Mouse (Mus musculus) mouse trophoblast stem cell (cell line): ENCODE results near the gene Scgb2a2.
"Not testable (repeated sequence)": the region's sequence is repeated elsewhere in the genome, so short reads cannot be mapped to it uniquely, and the experiment has no call there.

Source experiments
- in situ Hi-C, 2 experiments: fragments of 300-500 bp; cut with MseI, MboI; formaldehyde crosslinking; loops; 2 replicates in 1 of 2; 3 replicates in 1 of 2; pipeline ENCODE4 v1.15.1; 2025

The Scgb2a2 gene

DNA sequence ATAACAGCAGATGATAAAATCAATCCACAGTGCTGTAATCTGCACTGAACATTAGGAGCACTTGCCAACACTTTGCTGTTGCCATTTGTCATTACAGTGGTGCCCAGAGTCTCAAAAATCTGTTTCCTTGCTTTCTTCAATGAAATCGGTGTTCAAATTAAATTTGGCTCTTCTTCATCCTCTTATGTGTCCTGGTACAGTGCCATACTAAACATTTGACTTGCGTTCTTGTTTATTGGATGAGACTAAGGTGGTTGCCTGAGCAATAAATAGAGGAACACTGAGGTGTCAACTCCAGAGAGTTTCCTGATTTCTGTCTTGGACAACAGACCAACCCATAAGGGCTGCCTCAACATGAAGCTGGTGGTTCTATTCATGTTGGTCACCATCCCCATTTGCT lies at the start of gene Scgb2a2:
TSS of gene Scgb2a2 (plus strand) at position 301 of the 400 bp plus-strand sequence.
- in situ Hi-C loops, result loop anchor here in 1 of 2 experiments (25.0 kb wide), 1 partner anchor 610 kb away; no protein-coding TSS in a partner anchor

- in situ Hi-C loops, result loop anchor here in 1 of 2 experiments (25.0 kb wide), 1 partner anchor 599 kb away; no protein-coding TSS in a partner anchor
Observed at GRCm38 (mm10) chr19:9836581-9837340, 10.6 kb upstream of the Scgb2a2 start.

GRCm38 (mm10) chr19:9837341-9837715 lies 10.0 kb upstream of the Scgb2a2 start:
- in situ Hi-C loops, result loop anchor here in 1 of 2 experiments (25.0 kb wide), 1 partner anchor 600 kb away; no protein-coding TSS in a partner anchor

GRCm38 (mm10) chr19:9849368-9850075 lies 2.2 kb downstream of the Scgb2a2 start:
- in situ Hi-C loops, result loop anchor here in 1 of 2 experiments (25.0 kb wide), 1 partner anchor 612 kb away; no protein-coding TSS in a partner anchor

DNA sequence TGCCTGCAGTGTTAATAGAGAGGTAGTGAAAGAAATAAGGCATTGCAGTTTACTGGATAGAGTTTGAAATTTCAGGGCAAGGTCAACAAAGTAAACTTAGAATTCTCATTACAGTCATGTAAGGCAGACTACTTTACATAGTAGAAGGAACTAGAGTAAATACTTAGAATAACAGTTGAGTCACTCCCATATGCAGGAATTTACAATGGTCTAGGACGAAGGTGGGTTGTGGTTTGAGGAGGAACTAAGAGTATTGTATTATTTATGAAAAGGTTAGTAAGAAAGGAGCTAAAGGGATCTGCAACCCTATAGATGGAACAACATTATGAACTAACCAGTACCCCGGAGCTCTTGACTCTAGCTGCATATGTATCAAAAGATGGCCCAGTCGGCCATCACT lies 13.5 kb downstream of the Scgb2a2 start:
- in situ Hi-C loops, result not testable (repeated sequence)

DNA sequence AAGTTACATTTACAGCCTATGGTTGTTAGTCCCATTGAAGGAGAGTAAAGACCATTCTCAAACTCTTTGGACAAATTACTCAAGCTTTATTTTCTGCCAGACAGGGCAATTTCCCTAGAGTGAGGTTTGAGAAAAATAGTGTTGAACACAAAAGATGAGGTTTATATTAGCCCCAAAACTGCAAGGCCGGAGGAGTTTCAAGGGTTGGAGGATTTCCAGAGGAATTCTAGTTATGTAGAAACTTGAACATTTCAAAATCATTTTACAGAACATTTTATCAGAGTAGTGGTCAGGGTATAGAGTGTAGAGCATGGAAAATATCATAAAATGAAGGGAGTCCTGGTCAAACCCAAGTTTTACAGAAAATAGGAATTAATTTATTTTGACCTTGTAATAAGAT lies 17.5 kb downstream of the Scgb2a2 start:
- in situ Hi-C loops, result no loop called here

- in situ Hi-C loops, result no loop called here
Observed at GRCm38 (mm10) chr19:9865466-9865865, 18.1 kb downstream of the Scgb2a2 start.

DNA sequence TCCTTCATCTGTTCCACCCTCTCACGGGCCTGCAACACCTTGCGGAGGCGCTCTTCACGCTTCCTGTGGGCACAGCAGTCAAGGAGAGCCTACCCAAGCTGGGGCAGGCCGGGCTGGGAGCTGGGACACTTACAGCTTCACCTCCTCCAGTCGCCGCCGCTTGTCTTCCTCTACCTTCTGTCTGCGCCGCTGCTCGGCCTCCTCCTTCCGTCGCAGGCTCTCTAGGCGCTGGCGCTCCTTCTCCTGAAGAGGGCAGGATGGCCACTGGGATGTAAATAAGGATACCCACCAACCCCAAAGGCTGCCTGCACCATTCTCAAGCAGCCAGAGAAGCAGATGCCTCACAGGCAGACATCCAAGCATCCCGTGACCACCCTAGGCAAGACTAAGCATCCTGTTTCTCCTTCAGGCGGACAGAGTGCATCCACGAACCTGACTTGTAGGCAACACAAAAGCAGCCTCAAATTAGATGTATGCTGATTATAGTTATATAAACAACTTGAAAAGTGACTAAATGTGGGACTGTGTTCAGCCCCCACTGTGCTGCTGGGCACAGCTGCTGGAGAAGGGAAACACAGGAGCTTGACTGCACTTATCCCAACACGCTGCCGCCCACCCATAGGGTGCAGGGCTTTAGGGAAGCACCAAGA lies 30.9 kb downstream of the Scgb2a2 start:
- in situ Hi-C loops, result no loop called here

DNA sequence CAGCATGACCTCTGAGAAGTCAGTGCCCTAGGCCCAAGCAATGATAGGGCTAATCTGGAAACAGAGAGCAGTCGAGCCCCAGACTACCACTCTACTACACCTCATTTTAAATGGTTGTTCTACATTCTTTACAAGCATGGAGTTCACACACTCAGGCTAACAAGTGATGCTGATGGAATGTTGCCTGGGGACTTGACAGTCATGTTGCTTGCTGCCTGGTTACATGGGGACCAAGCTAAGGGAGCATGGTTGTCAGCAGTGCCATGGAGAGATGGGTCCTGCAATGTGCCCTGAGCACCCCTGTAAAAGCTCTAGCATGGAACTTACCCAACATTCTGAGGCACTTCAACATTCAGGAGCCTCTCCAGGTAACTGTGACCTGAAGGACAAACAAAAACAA lies 39.0 kb downstream of the Scgb2a2 start:
- in situ Hi-C loops, result no loop called here

DNA sequence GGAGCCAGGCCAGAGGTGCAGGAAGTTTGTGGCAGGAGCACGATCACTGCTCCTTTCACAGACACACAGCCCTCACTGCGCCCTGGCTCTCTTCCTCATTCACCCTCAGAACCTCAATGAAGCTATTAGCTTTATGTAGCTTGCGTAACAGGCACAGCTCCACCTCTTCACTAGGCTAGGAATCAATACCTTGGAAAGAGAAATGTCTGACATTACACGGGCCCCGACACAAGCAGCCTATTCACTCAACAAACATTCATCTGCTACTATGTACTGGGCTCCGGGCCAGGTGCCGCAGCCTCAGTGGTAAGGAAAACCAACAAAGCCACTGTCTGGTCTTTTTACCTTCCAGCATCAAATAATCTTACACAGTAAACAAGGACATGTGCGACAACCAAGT lies 39.4 kb downstream of the Scgb2a2 start:
- in situ Hi-C loops, result no loop called here

DNA sequence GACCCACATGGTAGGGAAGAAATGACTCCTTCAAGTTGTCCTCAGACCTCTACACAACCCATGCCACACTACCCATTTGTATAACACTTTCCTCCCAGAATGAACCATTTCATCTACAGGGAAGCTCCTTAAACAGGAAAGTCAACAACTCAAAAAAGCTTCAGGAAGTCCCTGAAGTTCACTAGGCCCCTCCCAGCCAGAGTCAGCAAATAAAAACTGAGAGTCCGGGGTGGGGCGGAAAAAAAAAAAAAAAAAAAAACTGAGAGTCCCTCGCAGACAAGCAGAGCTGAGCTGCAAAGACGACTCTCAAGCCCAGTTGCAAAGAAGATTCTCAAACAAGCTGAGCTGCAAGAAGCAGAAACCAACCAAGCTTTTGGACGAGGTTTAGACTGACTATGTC lies 48.7 kb downstream of the Scgb2a2 start:
- in situ Hi-C loops, result no loop called here

DNA sequence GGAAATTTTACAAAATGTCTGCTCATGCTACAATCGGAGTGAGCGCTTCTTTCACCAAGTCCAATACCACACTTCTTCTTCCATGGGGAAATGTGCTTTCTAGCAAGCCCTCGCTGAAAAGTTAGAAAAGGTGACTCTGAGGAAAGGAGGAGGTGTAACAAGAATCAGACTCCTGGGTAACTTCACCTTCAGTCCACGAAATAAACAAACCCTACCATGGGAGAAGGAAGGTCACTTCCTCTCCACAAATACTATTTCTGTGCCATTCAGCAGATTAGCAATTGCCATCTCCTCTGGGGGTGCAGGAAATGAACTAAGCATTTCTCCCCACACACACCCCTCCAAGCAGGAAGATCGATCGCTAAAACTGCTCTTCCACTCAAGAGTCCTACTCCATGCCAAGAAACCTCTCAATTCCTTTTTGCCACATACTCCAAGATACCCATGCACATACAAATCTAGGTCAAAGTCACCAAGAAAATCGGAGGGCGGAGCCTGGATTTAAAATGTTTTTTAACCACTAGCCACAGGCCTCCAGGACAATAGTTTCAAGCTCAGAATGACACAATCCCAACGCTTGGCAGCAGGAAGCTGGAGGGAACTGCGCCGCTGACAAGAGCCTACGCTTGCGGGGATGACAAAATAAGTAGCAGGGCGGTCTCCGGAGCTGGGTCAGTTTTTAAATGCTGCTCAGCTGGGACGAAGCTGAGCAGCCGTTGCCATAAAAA lies 51.1 kb downstream of the Scgb2a2 start:
- in situ Hi-C loops, result no loop called here

DNA sequence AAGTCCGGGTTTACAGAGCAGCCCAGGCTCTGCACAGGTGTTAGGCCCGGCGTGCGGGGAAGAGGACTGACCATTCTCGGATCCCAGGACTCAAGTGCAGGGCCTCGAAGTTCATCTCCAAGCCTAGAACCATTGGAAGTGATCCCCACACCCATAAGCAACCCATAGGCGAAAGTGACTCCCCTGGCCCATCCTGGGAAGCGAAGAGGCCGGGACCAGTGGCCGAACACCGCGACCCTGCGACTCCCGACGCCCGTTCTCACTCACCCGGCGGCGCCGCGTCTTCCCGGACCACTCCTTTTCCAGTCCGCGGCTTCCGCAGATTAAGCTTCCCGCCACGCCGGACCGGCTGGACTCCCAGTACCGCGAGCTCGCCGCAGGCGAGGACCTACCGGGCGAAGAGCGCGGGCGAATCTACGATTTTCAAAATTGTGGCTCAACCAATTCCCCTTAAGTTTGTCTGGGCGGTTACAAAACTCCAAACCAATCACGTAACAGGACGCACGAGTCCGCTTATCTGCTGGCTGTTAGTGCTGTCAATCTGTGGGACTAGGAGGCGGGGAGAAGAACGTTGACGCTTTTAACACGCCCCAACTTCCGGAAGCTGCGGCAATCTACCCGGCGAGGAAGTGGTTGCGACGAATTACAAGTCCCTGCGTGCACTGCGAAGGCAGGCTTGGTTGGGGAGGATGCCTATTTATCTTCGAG lies 51.9 kb downstream of the Scgb2a2 start, which contains the start of gene Incenp:
TSS of gene Incenp (minus strand) at position 480 of the 708 bp plus-strand sequence.
- in situ Hi-C loops, result no loop called here

DNA sequence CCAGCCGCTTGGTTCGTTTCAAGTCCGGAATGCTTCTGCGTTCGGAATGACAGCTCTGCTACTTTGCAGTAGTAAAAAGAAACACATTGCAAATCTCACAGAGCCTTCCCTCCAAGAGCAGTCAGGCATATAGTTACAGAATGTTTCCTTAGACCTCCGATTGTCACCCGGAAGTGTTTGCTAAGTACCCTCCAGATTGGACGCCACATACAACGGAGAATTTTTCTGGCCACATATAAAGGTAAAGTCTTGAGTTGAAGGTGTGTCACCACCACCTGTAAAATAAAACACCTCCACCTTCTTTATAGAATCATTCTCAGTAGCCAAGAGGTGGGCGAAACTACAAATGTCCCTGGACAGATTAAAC lies 52.4 kb downstream of the Scgb2a2 start:
- in situ Hi-C loops, result loop anchor here in 1 of 2 experiments (25.0 kb wide), 1 partner anchor 288 kb away; the partner anchor contains the start of gene Fads1

- in situ Hi-C loops, result loop anchor here in 1 of 2 experiments (25.0 kb wide), 1 partner anchor 287 kb away; the partner anchor contains the start of gene Fads1
Observed at GRCm38 (mm10) chr19:9900696-9901095, 53.3 kb downstream of the Scgb2a2 start.
